Mouse (Mus musculus) olfactory bulb, adult 2 months (tissue): ENCODE data around the gene Dstyk. TPM values are rescaled to one million over a fixed set of nuclear protein-coding genes. Genes with fewer than 3 reads are reported as not detected.

Experiments used
- H3K27ac ChIP-seq: fragments of 200-500 bp; 2 replicates; pipeline ENCODE4 v1.5.1; 2012; ENCODE audit warnings: low read depth, low read length; ENCODE audit not compliant: insufficient read depth
- H3K4me1 ChIP-seq: fragments of 200-500 bp; 2 replicates; pipeline ENCODE4 v1.6.1; 2012; ENCODE audit warnings: low read length; ENCODE audit not compliant: control insufficient read depth, insufficient read depth
- H3K4me3 ChIP-seq: fragments of 200-500 bp; 2 replicates; pipeline ENCODE4 v1.5.1; 2012; ENCODE audit warnings: mild to moderate bottlenecking, low read depth, low read length, moderate library complexity; ENCODE audit not compliant: insufficient read depth
- CTCF ChIP-seq: fragments of 200-500 bp; IDR thresholded peaks from 2 replicates; pipeline ENCODE4 v1.5.1; 2012; ENCODE audit warnings: low read depth, mild to moderate bottlenecking, low read length, moderate library complexity; ENCODE audit not compliant: insufficient read depth
- POLR2A ChIP-seq: fragments of 200-500 bp; IDR thresholded peaks from 2 replicates; pipeline ENCODE4 v1.6.1; 2012; ENCODE audit warnings: mild to moderate bottlenecking, low read depth, low read length, moderate library complexity; ENCODE audit not compliant: insufficient read depth
- WGBS: fragments of 180-500 bp; shearing (Covaris S2); methylation state at CpG from one replicate; pipeline ENCODE4 v1.1.7; 2018; 5-methylcytosine and 5-hydroxymethylcytosine counted together
- polyA plus RNA-seq: library from polyadenylated mRNA; stranded (reverse); fragments of >200 nt; gene quantifications from 2 replicates; pipeline ENCODE4 v1.2.4, GENCODE M21; 2012; ENCODE audit warnings: low replicate concordance; ENCODE audit not compliant: missing spikeins, insufficient read depth, insufficient read length

Gene Dstyk
- polyA plus RNA-seq, 1 experiment, result not detected

GRCm38 (mm10) chr1:132425600-132425999 is 8.2 kb downstream of the Dstyk start:
- no peak overlapping the region for H3K27ac ChIP-seq
- H3K4me3 ChIP-seq, result no peak overlapping the region
- TF ChIP-seq POLR2A, result no peak
- peaks cover 3% of the 10 kb centered on the region; the same call in 1 of the 2 replicates for H3K4me1 ChIP-seq

GRCm38 (mm10) chr1:132430818-132431217 is 13.5 kb downstream of the Dstyk start:
- Histone ChIP-seq H3K4me3 (no peak overlapping the region), H3K4me1 (peaks cover 9% of the 10 kb centered on the region), H3K27ac (no peak overlapping the region)
- TF ChIP-seq POLR2A (no peak), CTCF (no peak)
- 9% methylated on average over 3 of the region's 3 CpGs for WGBS

GRCm38 (mm10) chr1:132431716-132432115 is 14.4 kb downstream of the Dstyk start:
- Histone ChIP-seq H3K4me3 (no peak overlapping the region), H3K4me1 (peaks cover 11% of the 10 kb centered on the region), H3K27ac (no peak overlapping the region; the same call in 1 of the 2 replicates)
- WGBS, result 15% methylated on average over 9 of the region's 9 CpGs
- TF ChIP-seq CTCF, result no peak
- TF ChIP-seq POLR2A, result no peak

GRCm38 (mm10) chr1:132433349-132433748 is 16.0 kb downstream of the Dstyk start:
- 53% methylated on average over 5 of the region's 5 CpGs for WGBS
- TF ChIP-seq POLR2A (no peak), CTCF (no peak)
- H3K27ac ChIP-seq, result no peak overlapping the region

GRCm38 (mm10) chr1:132434032-132434431 is 16.7 kb downstream of the Dstyk start:
- H3K27ac ChIP-seq, result no peak overlapping the region
- H3K4me1 ChIP-seq, result peaks cover 11% of the 10 kb centered on the region
- H3K4me3 ChIP-seq, result no peak overlapping the region
- WGBS, result 88% methylated on average over 12 of the region's 12 CpGs
- no peak for TF ChIP-seq POLR2A
- no peak for TF ChIP-seq CTCF

More at GRCm38 (mm10) chr1:132433349-132433748, 16.0 kb downstream of the Dstyk start:
- H3K4me3 ChIP-seq, result no peak overlapping the region
- H3K4me1 ChIP-seq, result peaks cover 11% of the 10 kb centered on the region

GRCm38 (mm10) chr1:132436320-132436958 is 19.1 kb downstream of the Dstyk start:
- Histone ChIP-seq H3K4me3 (no peak overlapping the region), H3K4me1 (peaks cover 11% of the 10 kb centered on the region), H3K27ac (no peak overlapping the region)
- 52% methylated on average over 4 of the region's 4 CpGs for WGBS
- TF ChIP-seq POLR2A (no peak), CTCF (no peak)

- no peak overlapping the region for H3K27ac ChIP-seq
- H3K4me3 ChIP-seq, result no peak overlapping the region
- peaks cover 6% of the 10 kb centered on the region for H3K4me1 ChIP-seq
- WGBS, result 15% methylated on average over 1 of the region's 1 CpGs
- TF ChIP-seq CTCF, result no peak
- TF ChIP-seq POLR2A, result no peak
These were observed 19.6 kb downstream of the Dstyk start for GRCm38 (mm10) chr1:132436960-132437359.

GRCm38 (mm10) chr1:132437389-132437788 is 20.0 kb downstream of the Dstyk start:
- WGBS, result 70% methylated on average over 5 of the region's 5 CpGs
- Histone ChIP-seq H3K4me3 (no peak overlapping the region), H3K27ac (no peak overlapping the region), H3K4me1 (peaks cover 3% of the 10 kb centered on the region; the same call in 1 of the 2 replicates)
- TF ChIP-seq POLR2A (no peak), CTCF (no peak)

GRCm38 (mm10) chr1:132440896-132441435 is 23.6 kb downstream of the Dstyk start:
- WGBS, result 81% methylated on average over 1 of the region's 1 CpGs
- H3K4me1 ChIP-seq, result 0 out of 2 replicates have a peak, but pooled peaks cover 3% of the 10 kb centered on the region
- no peak overlapping the region for H3K4me3 ChIP-seq
- no peak for TF ChIP-seq POLR2A
- TF ChIP-seq CTCF, result no peak
- no peak overlapping the region for H3K27ac ChIP-seq
